Mouse (Mus musculus) embryonic facial prominence, embryonic 14.5 days (tissue): ENCODE data around the gene Pkd2l1. TPM values are rescaled to one million over a fixed set of nuclear protein-coding genes. Genes with fewer than 3 reads are reported as not detected.
"Not testable (repeated sequence)": the region's sequence is repeated elsewhere in the genome, so short reads cannot be mapped to it uniquely, and the experiment has no call there.

Source experiments
- ATAC-seq: fragments of 200-750 bp; cut with Nextera tagmentation; 2 replicates; pipeline ENCODE4 v1.8.0; 2017; ENCODE audit warnings: low read depth, moderate number of reproducible peaks, moderate TSS enrichment
- DNase-seq: peaks from one replicate; pipeline ENCODE4 v3.0.0-alpha.2; 2015; ENCODE audit warnings: low spot score
- H3K27ac ChIP-seq: fragments of 300-500 bp; sonication (generic); replicated peaks from 2 replicates; pipeline ENCODE4 v1.5.1; 2014; ENCODE audit warnings: low read depth, mild to moderate bottlenecking, low read length, moderate library complexity
- H3K27me3 ChIP-seq: fragments of 300-500 bp; sonication (generic); replicated peaks from 2 replicates; pipeline ENCODE4 v1.6.1; 2014; ENCODE audit warnings: low read length; ENCODE audit not compliant: control insufficient read depth, insufficient read depth
- H3K36me3 ChIP-seq: fragments of 300-500 bp; sonication (generic); 2 replicates; pipeline ENCODE4 v1.6.1; 2014; ENCODE audit warnings: low read length, mixed read lengths; ENCODE audit not compliant: control insufficient read depth, insufficient read depth
- H3K4me1 ChIP-seq: fragments of 300-500 bp; sonication (generic); 2 replicates; pipeline ENCODE4 v1.6.1; 2014; ENCODE audit warnings: antibody characterized with exemption, low read length; ENCODE audit not compliant: control insufficient read depth, insufficient read depth
- H3K4me2 ChIP-seq: fragments of 300-500 bp; sonication (generic); 2 replicates; pipeline ENCODE4 v1.6.1; 2014; ENCODE audit warnings: low read depth, mild to moderate bottlenecking, low read length, moderate library complexity, mixed read lengths
- H3K4me3 ChIP-seq: fragments of 300-500 bp; sonication (generic); 2 replicates; pipeline ENCODE4 v1.5.1; 2014; ENCODE audit warnings: low read depth, mild to moderate bottlenecking, low read length
- H3K9ac ChIP-seq: fragments of 300-500 bp; sonication (generic); 2 replicates; pipeline ENCODE4 v1.6.1; 2014; ENCODE audit warnings: low read depth, mild to moderate bottlenecking, low read length, moderate library complexity, mixed read lengths
- H3K9me3 ChIP-seq: fragments of 300-500 bp; sonication (generic); 2 replicates; pipeline ENCODE4 v1.6.1; 2016; ENCODE audit warnings: low read length; ENCODE audit not compliant: control insufficient read depth
- WGBS: fragments of 180-500 bp; shearing (Covaris S2); extraction: QIAGEN DNeasy Blood & Tissue Kit; methylation state at CpG from one replicate; pipeline ENCODE4 v1.1.7; 2014; 5-methylcytosine and 5-hydroxymethylcytosine counted together
- polyA plus RNA-seq: library from polyadenylated mRNA; unstranded; fragments of >200 nt; fragmentation: Nextera tagmentation; extraction: Ambion mirVana; gene quantifications from 2 replicates; pipeline ENCODE4 v1.2.1, GENCODE M21; 2014

The Pkd2l1 gene
- polyA plus RNA-seq, 1 experiment from 2014 or later, result 0.11 TPM

DNA sequence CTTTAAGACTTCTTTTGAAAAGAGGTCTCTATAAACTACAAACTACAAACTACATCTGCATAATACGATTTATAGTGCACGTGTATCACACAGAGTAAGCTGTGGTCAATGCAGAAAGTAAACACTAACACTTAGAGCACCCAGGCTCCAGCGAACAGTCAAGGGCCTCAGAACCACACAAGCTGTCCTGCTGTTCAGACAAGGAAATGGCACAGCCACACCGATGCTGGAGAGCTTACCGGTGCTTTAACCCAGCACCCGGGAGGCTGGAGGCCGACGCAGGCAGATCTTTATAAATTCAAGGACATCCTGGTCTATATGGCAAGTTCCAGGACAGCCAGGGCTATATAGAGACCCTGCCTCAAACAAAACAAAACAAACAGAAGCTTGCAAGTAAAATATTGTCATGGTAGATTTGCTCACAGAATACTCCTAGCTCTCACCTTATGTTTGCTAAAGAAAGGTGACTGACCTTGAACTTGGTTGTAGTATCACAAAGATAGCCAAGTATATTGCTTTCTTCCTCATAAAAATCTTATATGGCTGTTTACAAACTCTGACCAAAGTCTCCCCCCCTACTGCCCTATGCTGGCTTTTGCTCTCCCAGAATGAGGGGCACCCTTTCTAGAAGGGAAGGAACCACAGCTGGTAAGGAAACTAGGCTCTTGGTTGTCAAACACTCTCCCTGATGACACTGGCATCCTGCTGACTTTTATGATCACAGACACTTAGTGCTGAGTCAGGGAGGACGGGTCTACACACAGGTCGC lies 64.3 kb downstream of the Pkd2l1 start:
- Histone ChIP-seq H3K9me3 (no peaks in the 10 kb centered on the region), H3K27ac (no peak overlapping the region), H3K27me3 (no peaks in the 10 kb centered on the region), H3K36me3 (peaks cover 91% of the 10 kb centered on the region), H3K9ac (no peak overlapping the region), H3K4me3 (no peak overlapping the region), H3K4me1 (no peaks in the 10 kb centered on the region), H3K4me2 (no peak overlapping the region)
- ATAC-seq, result no peak
- WGBS, result 93% methylated on average over 10 of the region's 10 CpGs
- DNase-seq, result no peak

DNA sequence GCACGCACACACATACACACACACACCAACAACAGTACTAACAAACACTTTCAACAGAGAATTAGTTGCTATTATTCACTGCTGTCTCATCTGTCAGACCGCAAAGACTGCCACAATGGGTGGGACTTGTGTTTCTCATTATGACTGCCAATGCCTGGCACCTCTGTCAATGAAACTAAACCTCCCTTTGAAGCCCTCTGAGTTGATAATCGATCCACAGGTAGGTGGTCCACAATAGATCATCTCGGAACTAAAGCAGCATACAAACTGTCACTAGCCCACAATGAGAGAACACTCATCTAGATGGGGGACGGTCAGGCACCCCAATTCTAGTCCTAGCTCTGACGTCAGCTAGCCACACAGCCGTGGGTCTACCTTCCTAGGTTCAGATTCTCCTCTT lies 71.1 kb downstream of the Pkd2l1 start:
- WGBS, result 93% methylated on average over 7 of the region's 7 CpGs
- Histone ChIP-seq H3K4me1 (no peaks in the 10 kb centered on the region), H3K4me3 (no peak overlapping the region), H3K27me3 (no peaks in the 10 kb centered on the region), H3K27ac (no peak overlapping the region), H3K4me2 (no peak overlapping the region), H3K9me3 (no peaks in the 10 kb centered on the region), H3K36me3 (peaks cover 87% of the 10 kb centered on the region), H3K9ac (no peak overlapping the region)
- DNase-seq (no peak), ATAC-seq (no peak)

DNA sequence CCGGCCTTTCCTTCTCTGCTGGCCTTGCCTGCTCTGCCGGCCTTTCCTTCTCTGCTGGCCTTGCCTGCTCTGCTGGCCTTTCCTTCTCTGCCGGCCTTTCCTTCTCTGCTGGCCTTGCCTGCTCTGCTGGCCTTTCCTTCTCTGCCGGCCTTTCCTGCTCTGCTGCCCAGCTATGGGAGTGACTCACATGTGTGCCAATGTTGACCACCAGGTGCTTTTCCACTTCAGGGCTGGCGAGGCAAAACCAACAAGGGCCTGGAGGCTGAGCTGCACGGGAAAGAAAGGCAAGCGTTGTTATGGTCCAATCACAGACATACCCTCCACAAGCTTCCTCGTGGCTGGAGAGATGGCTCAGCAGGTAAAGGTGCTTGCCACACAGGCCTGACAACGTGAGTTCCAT lies 71.6 kb downstream of the Pkd2l1 start:
- WGBS, result 93% methylated on average over 7 of the region's 9 CpGs

DNA sequence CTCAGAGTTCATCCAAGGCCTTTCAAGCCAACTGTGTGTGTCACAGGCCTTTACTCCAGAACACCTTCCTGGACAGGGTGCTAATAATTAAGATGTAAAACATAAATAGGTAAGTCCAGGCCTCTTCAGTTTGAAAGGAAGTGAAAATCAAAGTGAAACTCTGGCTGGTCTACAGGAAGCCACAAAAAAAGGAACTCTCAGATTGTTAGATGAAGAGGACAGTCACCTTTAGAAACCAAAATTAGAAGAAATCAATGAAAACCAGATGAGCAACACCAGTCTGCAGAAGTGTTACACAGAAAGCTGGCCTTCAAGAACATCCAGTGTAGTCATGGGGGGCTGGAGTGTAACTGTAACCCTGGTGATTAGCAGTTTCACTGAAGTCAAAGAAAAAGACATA lies 74.4 kb downstream of the Pkd2l1 start:
- peaks cover 90% of the 10 kb centered on the region for H3K36me3 ChIP-seq
- H3K4me1 ChIP-seq, result no peaks in the 10 kb centered on the region
- H3K9ac ChIP-seq, result no peak overlapping the region
- H3K27ac ChIP-seq, result no peak overlapping the region
- H3K4me2 ChIP-seq, result no peak overlapping the region
- ATAC-seq (no peak), DNase-seq (no peak)
- no peaks in the 10 kb centered on the region for H3K9me3 ChIP-seq
- no peaks in the 10 kb centered on the region for H3K27me3 ChIP-seq
- H3K4me3 ChIP-seq, result no peak overlapping the region

More for the DNA sequence above, 71.6 kb downstream of the Pkd2l1 start:
- not testable (repeated sequence) for H3K27me3 ChIP-seq, H3K4me1 ChIP-seq, H3K4me2 ChIP-seq, H3K4me3 ChIP-seq, ATAC-seq, H3K27ac ChIP-seq, DNase-seq, H3K9me3 ChIP-seq, H3K9ac ChIP-seq
- peaks cover 89% of the 10 kb centered on the region for H3K36me3 ChIP-seq

DNA sequence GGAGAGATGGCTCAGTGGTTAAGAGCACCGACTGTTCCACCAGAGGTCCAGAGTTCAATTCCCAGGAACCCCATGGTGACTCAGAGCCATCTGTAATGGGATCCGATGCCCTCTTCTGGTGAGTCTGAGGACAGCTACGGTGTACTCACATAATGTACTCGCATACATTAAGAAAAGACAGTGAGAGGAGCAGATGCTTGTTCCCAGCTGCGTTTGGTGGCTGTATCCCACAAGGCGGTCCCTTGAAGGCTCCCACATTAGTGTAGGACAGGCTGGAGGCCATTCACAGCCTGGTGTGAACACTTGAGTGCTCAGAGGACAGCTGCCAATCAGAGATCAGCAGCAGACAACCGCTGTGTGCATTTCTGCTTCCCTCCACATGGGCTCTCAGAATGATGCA lies 80.5 kb downstream of the Pkd2l1 start:
- Histone ChIP-seq H3K4me3 (no peak overlapping the region), H3K27me3 (no peaks in the 10 kb centered on the region), H3K4me2 (no peak overlapping the region), H3K4me1 (peaks cover 6% of the 10 kb centered on the region; the same call in 1 of the 2 replicates), H3K27ac (no peak overlapping the region), H3K36me3 (peaks cover 58% of the 10 kb centered on the region), H3K9me3 (no peaks in the 10 kb centered on the region), H3K9ac (no peak overlapping the region)
- ATAC-seq, result no peak
- peak; percentile 6 for DNase-seq
- WGBS, result 63% methylated on average over 7 of the region's 7 CpGs

DNA sequence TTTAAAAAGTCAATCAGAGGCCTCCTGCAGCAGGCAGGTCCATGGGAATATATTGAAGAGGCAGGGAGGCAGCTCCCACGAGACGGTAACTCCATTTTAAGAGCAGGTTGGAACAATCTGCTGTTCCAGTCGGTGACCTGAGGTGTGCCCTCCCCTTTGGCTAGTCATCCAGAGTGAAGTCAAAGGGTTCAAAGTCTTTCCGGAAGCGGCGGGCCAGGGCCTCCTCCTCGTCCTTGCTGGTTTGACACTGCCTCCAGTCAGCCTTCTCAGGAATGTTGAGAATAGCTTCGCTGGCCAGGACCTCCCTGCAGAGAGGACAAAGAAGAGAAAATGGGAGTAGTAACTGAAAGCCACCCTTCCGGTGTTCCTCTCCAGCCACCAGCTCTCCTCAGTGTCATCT lies 81.9 kb downstream of the Pkd2l1 start:
- H3K4me3 ChIP-seq, result no peak overlapping the region
- DNase-seq, result no peak
- H3K27me3 ChIP-seq, result no peaks in the 10 kb centered on the region
- H3K4me2 ChIP-seq, result no peak overlapping the region
- H3K9ac ChIP-seq, result no peak overlapping the region
- H3K36me3 ChIP-seq, result peaks cover 49% of the 10 kb centered on the region
- H3K9me3 ChIP-seq, result no peaks in the 10 kb centered on the region
- peaks cover 10% of the 10 kb centered on the region; the same call in 1 of the 2 replicates for H3K4me1 ChIP-seq
- ATAC-seq, result no peak
- no peak overlapping the region for H3K27ac ChIP-seq
- 85% methylated on average over 9 of the region's 9 CpGs for WGBS

DNA sequence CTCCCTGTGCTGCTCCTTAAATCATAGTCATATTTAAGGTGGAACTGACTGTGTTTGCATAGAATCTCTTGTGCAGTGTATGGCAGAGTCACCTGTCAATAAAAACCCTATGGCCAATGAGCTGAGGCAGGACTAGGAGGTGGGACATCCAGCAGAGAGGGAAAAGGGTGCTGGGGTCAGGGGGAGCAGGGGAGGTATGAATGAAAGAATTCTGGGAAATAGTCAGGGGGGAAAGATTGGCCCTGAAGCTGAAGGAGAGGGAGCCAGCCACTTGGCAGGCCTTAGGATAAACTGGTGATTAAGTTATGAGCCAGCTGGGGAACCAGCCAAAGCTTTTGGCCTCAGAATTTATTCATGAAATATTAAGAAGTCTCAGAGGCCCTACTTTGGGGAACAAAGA lies 83.2 kb downstream of the Pkd2l1 start:
- no peak overlapping the region for H3K4me2 ChIP-seq
- no peak overlapping the region for H3K9ac ChIP-seq
- no peak overlapping the region for H3K4me3 ChIP-seq
- peaks cover 36% of the 10 kb centered on the region for H3K36me3 ChIP-seq
- no peak for DNase-seq
- no peak for ATAC-seq
- peaks cover 10% of the 10 kb centered on the region; the same call in 1 of the 2 replicates for H3K4me1 ChIP-seq
- H3K27me3 ChIP-seq, result no peaks in the 10 kb centered on the region
- H3K27ac ChIP-seq, result no peak overlapping the region
- no peaks in the 10 kb centered on the region for H3K9me3 ChIP-seq

DNA sequence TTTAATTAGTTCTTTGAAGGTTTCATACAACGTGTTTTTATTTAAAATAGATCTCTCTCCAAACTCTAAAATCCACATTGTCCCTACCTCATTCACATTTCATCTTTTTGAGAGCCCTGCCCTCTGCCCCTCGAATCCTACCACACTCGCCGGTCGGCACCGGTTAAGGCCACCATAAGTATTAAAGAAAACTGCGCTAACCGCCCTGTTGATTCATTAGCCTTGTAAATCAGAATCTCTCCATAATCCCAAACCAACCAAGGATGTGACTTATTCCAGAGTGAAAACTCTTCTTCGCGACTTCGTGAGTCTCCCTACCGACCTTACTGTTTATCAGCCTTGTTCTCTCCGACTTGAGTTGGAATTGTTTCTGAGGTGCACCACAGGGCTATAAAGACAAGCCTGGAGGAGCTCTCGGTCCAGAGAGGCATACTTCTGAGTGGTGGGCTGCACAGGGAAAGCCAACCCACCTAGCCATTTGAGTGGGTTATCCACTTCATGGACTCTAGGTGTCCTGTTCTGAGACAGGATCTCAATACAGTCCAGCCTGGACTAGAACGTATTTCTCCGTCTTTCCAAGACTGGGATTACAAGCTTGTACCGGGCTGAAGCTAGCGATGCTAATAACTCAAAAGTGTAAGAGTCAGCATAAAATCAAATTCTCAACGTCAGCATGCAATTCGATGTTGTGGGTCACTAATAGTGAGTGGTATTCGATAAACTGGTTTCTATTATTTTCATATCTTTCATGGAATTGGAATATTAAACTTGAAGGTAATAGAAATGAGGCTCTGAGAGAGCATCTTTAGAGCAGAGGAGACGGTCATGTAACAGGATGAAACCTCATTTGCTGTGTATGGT lies 84.4 kb downstream of the Pkd2l1 start:
- H3K9ac ChIP-seq, result peak overlapping the region; percentile 95
- DNase-seq (no peak), ATAC-seq (0 out of 2 replicates have a peak, but pooled peaks have one; percentile 13)
- H3K4me2 ChIP-seq, result peak overlapping the region; percentile 70
- peaks cover 10% of the 10 kb centered on the region; the same call in 1 of the 2 replicates for H3K4me1 ChIP-seq
- peaks cover 27% of the 10 kb centered on the region for H3K36me3 ChIP-seq
- H3K9me3 ChIP-seq, result no peaks in the 10 kb centered on the region
- H3K27me3 ChIP-seq, result no peaks in the 10 kb centered on the region
- peak overlapping the region; percentile 88 for H3K4me3 ChIP-seq
- no peak overlapping the region for H3K27ac ChIP-seq
- WGBS, result 29% methylated on average over 22 of the region's 22 CpGs
